Mouse (Mus musculus): Measurements from ENCODE around the gene Trap1. TPM values are rescaled to one million over a fixed set of nuclear protein-coding genes. Genes with fewer than 3 reads are reported as not detected.
"Not testable (repeated sequence)": the region's sequence is repeated elsewhere in the genome, so short reads cannot be mapped to it uniquely, and the experiment has no call there.

Gene Trap1
- polyA plus RNA-seq, 1 experiment: 76.6 TPM

- no peak for DNase-seq (ENCODE audit: extremely low spot score in 1 of 2, low spot score in 1 of 2)
Observed at GRCm38 (mm10) chr16:4037690-4038089, 39.9 kb downstream of the Trap1 start.

GRCm38 (mm10) chr16:4036807-4037206 is 40.8 kb downstream of the Trap1 start, which contains the start of gene Dnase1:
Gene Dnase1 (plus strand): TSS chr16:4036942.
- DNase-seq (ENCODE audit: extremely low spot score in 1 of 2, low spot score in 1 of 2): no peak

DNA sequence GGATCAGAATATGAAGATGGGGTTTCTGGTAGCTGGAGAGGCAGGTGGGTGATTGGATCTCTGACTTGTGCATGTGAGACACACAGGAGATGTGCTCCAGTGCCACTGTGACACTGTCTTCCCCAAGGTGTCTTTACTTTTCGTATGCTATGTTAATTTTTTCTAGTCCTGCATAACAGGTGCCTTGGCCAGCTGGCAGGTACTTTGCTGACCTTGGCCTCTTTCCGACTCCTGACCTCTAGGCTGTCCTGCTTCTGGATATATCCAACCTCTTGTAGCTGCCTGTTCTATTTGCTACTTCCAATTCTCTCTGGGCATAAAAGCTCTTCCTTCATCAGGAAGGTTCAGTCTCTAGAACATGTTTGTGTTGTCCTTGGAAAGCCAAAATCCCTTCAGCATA is 42.1 kb downstream of the Trap1 start:
- DNase-seq (ENCODE audit: extremely low spot score in 1 of 2, low spot score in 1 of 2): no peak

GRCm38 (mm10) chr16:4034476-4034875 is 43.2 kb downstream of the Trap1 start:
- DNase-seq (ENCODE audit: extremely low spot score in 1 of 2, low spot score in 1 of 2): no peak

GRCm38 (mm10) chr16:4033971-4034370 is 43.7 kb downstream of the Trap1 start:
- DNase-seq (ENCODE audit: extremely low spot score in 1 of 2, low spot score in 1 of 2): no peak

GRCm38 (mm10) chr16:4032341-4032748 is 45.3 kb downstream of the Trap1 start:
- no peak for DNase-seq (ENCODE audit: extremely low spot score in 1 of 2, low spot score in 1 of 2)

GRCm38 (mm10) chr16:4031441-4032274 is 46.0 kb downstream of the Trap1 start:
- no peak for DNase-seq (ENCODE audit: extremely low spot score in 1 of 2, low spot score in 1 of 2)

- no peak for DNase-seq (ENCODE audit: extremely low spot score in 1 of 2, low spot score in 1 of 2)
Observed at GRCm38 (mm10) chr16:4030501-4030900, 47.1 kb downstream of the Trap1 start.

GRCm38 (mm10) chr16:4029371-4029841 is 48.2 kb downstream of the Trap1 start:
- DNase-seq (ENCODE audit: extremely low spot score in 1 of 2, low spot score in 1 of 2): no peak

DNA sequence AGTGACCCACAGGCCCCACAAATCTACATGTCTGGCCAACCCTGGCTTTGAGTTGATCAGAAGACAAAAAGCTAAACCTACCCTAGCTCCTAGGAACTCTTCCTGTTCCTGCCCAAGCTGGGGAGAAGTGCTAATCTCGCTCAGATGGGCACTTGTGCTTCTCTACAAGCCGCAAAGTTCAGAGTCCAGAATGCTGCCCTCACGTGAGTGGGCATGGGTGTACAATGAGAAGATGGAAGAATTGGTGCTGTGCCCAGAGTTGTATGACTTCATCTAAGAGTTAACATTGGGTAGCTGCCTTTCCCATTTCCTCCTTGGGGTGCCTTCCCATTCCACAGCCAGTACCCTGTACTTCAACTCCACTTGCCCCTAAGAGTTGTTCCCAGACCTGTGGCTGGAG is 50.4 kb downstream of the Trap1 start:
- no peak for DNase-seq (ENCODE audit: extremely low spot score in 1 of 2, low spot score in 1 of 2)

- DNase-seq (ENCODE audit: extremely low spot score in 1 of 2, low spot score in 1 of 2): no peak
Observed at GRCm38 (mm10) chr16:4026672-4027071, 51.0 kb downstream of the Trap1 start.

DNA sequence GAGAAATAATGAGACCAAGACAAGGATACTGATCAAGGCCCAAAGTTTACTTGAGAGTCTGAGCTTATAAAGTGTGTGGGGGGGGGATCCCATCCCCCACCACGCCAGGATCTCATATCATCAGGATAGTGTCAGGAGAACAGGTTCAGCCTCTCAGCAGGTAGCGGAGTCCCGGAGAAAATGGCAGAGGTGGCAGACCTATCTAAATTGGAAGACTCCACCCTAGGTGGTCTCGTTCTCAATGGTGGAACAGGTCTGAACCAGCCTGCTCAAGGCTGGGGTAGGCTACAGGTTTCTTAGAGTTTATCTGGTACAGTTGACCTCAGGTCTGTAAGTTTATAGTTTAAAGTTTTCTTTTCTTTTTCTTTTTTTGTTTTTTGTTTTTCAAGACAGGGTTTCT is 54.9 kb downstream of the Trap1 start:
- DNase-seq (ENCODE audit: extremely low spot score in 1 of 2, low spot score in 1 of 2): no peak

GRCm38 (mm10) chr16:4021241-4021640 is 56.4 kb downstream of the Trap1 start:
- DNase-seq (ENCODE audit: extremely low spot score in 1 of 2, low spot score in 1 of 2): no peak

- DNase-seq (ENCODE audit: extremely low spot score in 1 of 2, low spot score in 1 of 2): not testable (repeated sequence)
Observed at GRCm38 (mm10) chr16:4017466-4017865, 60.2 kb downstream of the Trap1 start.

- DNase-seq (ENCODE audit: extremely low spot score in 1 of 2, low spot score in 1 of 2): not testable (repeated sequence)
Observed at GRCm38 (mm10) chr16:4016786-4017185, 60.8 kb downstream of the Trap1 start.

GRCm38 (mm10) chr16:4014040-4014668 is 63.5 kb downstream of the Trap1 start:
- no peak for DNase-seq (ENCODE audit: extremely low spot score in 1 of 2, low spot score in 1 of 2)

DNA sequence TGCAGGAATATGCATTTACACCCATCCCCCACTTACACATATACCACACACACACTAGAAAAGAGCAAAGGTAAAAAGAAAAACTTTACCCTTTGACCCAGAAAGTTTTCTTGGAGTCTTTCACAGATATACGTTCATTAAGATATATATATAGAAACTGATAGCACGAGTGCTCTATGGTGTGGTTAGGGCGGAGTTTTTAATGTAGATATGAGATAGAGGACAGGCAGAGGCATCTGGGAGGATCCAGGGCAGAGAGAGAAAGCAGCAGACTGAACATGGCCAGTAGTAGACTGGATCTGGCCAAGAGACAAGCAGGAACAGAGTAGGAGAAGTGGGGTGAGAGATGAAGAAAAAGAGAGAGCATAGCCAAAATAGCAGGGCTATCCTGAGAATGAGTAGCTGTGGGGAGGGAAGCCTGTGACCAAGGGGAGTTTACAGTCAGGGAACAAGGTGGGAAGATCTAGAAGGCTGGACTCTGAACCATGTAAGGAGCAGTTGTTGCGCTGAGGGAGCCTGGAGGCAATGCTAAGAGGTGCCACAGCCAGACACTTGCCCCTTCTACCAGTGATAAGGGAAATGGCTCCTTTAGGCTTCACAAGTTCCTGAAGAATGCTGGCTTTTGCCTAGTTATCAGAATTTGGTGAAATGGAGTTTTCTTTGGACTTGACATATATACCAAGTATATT is 64.6 kb downstream of the Trap1 start:
- DNase-seq (ENCODE audit: extremely low spot score in 1 of 2, low spot score in 1 of 2): no peak

- DNase-seq (ENCODE audit: extremely low spot score in 1 of 2, low spot score in 1 of 2): peak; percentile 96 to 98
Observed at GRCm38 (mm10) chr16:4003489-4004398, 73.9 kb downstream of the Trap1 start, which contains the start of gene Slx4. Gene Slx4 (minus strand): TSS chr16:4003770.
